Mouse (Mus musculus): Measurements from ENCODE around the gene Npb. TPM values are rescaled to one million over a fixed set of nuclear protein-coding genes. Genes with fewer than 3 reads are reported as not detected.
A peak's percentile ranks its signal among the peaks of the same experiment; 100 is the strongest.
"Not testable (repeated sequence)": the region's sequence is repeated elsewhere in the genome, so short reads cannot be mapped to it uniquely, and the experiment has no call there.

The Npb gene
- polyA plus RNA-seq (2014; fragmentation: Nextera tagmentation; extraction: Ambion mirVana), result 1.3 and 1.8 TPM in 2 replicates

- Histone ChIP-seq H3K4me2 (ENCODE audit: low read depth, low read length) (peak within 1 kb of the TSS; percentile 62), H3K36me3 (ENCODE audit: control insufficient read depth, insufficient read depth, low read length) (peaks cover 65% of the 10 kb centered on the region), H3K27ac (replicated peaks; ENCODE audit: low read depth, low read length) (no peak within 1 kb of the TSS), H3K9ac (ENCODE audit: low read depth, low read length) (peak within 1 kb of the TSS; percentile 60), H3K4me1 (ENCODE audit: control insufficient read depth, insufficient read depth, low read length) (peaks cover 4% of the 10 kb centered on the region; the same call in 1 of the 2 replicates), H3K27me3 (replicated peaks; ENCODE audit: control insufficient read depth, insufficient read depth, low read length) (peaks cover 9% of the 10 kb centered on the region; the same call in 1 of the 2 replicates), H3K9me3 (ENCODE audit: control insufficient read depth, low read length) (no peaks in the 10 kb centered on the region), H3K4me3 (ENCODE audit: low read depth, low read length) (peak within 1 kb of the TSS; percentile 31)
- DNase-seq (ENCODE audit: low spot score) (no peak), ATAC-seq (ENCODE audit: low read depth) (0 out of 2 replicates have a peak, but pooled peaks have one; percentile 5)
- WGBS, result 7% methylated on average over 43 of the region's 45 CpGs
These were observed at the start of gene Npb for GRCm38 (mm10) chr11:120608241-120609034. TSS of gene Npb (plus strand) at chr11:120608477.

DNA sequence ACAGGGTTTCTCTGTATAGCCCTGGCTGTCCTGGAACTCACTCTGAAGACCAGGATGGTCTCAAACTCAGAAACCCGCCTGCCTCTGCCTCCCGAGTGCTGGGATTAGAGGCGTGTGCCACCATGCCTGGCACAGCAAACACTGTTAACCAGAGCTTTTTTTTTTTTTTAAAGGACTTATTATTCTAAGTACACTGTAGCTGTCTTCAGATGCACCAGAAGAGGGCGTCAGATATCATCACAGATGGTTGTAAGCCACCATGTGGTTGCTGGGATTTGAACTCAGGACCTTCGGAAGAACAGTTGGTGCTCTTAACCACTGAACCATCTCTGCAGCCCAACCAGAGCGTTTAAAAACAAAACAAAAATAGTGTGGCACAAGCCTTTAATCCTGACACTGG, 49.4 kb upstream of the Npb start:
- H3K27ac ChIP-seq (replicated peaks; ENCODE audit: low read depth, low read length); DNase-seq (ENCODE audit: low spot score); H3K4me3 ChIP-seq (ENCODE audit: low read depth, low read length); H3K4me1 ChIP-seq (ENCODE audit: control insufficient read depth, insufficient read depth, low read length); H3K9me3 ChIP-seq (ENCODE audit: control insufficient read depth, low read length); ATAC-seq (ENCODE audit: low read depth); H3K9ac ChIP-seq (ENCODE audit: low read depth, low read length); H3K27me3 ChIP-seq (replicated peaks; ENCODE audit: control insufficient read depth, insufficient read depth, low read length); H3K4me2 ChIP-seq (ENCODE audit: low read depth, low read length): not testable (repeated sequence)
- H3K36me3 ChIP-seq (ENCODE audit: control insufficient read depth, insufficient read depth, low read length), result peaks cover 54% of the 10 kb centered on the region
- 86% methylated on average over 6 of the region's 6 CpGs for WGBS

DNA sequence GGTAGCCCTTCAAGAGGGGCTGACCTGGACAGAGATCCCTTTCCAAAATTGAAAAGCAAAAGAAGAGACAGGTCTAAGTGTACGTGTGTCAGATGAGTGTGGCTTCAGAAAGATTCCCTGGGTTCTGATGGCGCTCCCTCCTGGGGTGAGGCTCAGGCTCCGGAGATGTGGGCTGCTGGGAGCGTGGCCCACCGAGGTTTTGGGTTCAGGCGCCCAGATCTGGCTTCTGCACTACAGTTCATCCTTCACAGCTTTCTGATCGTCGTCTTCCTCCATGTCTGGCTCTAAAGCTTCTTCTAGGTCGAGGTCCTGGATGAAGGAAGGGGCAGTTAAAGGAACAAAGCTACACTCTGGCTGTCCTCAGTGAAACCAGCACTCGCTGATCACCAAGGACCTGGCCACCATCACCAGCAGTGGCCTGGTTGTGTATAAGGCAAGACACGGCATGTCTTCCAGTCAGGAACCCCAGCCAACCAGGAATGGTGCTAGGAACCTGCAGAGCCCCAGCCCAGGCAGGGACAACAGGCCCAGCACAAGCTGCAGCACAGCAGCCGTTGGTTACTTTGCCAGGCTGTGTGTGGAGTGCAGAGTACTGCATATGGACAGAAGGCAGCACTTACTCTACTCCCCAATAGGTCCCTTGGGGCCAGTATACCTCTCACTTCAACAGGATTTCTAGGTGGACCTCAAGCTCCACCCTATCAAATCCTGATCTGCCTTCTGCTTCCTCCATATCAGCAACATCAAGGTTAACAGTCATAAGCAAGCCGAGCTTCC, 47.1 kb upstream of the Npb start:
- Histone ChIP-seq H3K9ac (ENCODE audit: low read depth, low read length) (no peak overlapping the region), H3K4me3 (ENCODE audit: low read depth, low read length) (no peak overlapping the region), H3K27me3 (replicated peaks; ENCODE audit: control insufficient read depth, insufficient read depth, low read length) (no peaks in the 10 kb centered on the region), H3K9me3 (ENCODE audit: control insufficient read depth, low read length) (peaks cover 5% of the 10 kb centered on the region; the same call in 1 of the 2 replicates), H3K36me3 (ENCODE audit: control insufficient read depth, insufficient read depth, low read length) (peaks cover 76% of the 10 kb centered on the region), H3K4me2 (ENCODE audit: low read depth, low read length) (no peak overlapping the region), H3K27ac (replicated peaks; ENCODE audit: low read depth, low read length) (no peak overlapping the region), H3K4me1 (ENCODE audit: control insufficient read depth, insufficient read depth, low read length) (no peaks in the 10 kb centered on the region)
- WGBS, result 88% methylated on average over 13 of the region's 13 CpGs
- ATAC-seq (ENCODE audit: low read depth), result no peak
- DNase-seq (ENCODE audit: low spot score), result no peak

DNA sequence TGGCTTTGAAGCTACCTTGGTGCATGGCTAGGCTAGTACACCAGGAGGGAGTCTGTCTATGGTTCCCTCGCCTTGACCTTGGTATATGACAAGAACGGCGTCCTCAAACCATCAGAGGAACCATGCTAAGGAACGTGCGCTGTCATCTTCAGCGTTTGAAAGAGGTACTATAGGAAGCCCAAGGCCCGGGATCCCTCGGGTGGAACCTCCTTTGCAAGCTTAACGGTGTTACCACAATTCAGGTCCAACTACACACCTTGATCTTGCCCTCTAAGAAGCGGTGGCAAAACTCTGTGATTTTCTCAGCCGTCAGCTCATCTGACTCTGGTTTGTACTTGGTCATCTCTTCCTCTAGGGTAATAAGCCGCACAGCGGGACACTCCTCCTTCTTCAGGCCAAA, 45.3 kb upstream of the Npb start:
- ATAC-seq (ENCODE audit: low read depth), result no peak
- H3K27ac ChIP-seq (replicated peaks; ENCODE audit: low read depth, low read length), result no peak overlapping the region
- H3K36me3 ChIP-seq (ENCODE audit: control insufficient read depth, insufficient read depth, low read length), result peaks cover 94% of the 10 kb centered on the region

DNA sequence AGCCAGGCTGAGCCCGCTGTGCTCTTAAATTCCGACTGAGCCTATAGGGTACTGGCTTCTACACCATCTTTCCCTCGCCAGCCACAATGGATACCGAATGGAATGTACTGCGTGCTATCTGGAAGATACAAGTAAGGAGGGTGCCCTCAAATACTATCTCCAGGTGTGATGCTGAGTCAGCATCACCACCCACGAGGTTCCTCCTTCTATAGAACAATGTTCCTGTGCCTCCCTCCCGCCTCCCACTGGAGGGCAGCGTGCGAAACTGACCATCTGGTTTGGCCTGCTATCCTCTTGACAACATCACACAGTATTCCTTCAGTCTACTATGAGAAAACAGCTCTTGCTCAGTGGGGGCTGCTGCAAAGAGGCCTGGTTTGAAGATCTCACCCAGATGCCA, 43.2 kb upstream of the Npb start:
- no peak overlapping the region for H3K4me2 ChIP-seq (ENCODE audit: low read depth, low read length)
- WGBS, result 89% methylated on average over 9 of the region's 9 CpGs

More for the DNA sequence above, 45.3 kb upstream of the Npb start:
- Histone ChIP-seq H3K9ac (ENCODE audit: low read depth, low read length) (no peak overlapping the region), H3K9me3 (ENCODE audit: control insufficient read depth, low read length) (no peaks in the 10 kb centered on the region), H3K4me2 (ENCODE audit: low read depth, low read length) (no peak overlapping the region), H3K27me3 (replicated peaks; ENCODE audit: control insufficient read depth, insufficient read depth, low read length) (no peaks in the 10 kb centered on the region), H3K4me1 (ENCODE audit: control insufficient read depth, insufficient read depth, low read length) (no peaks in the 10 kb centered on the region), H3K4me3 (ENCODE audit: low read depth, low read length) (no peak overlapping the region)
- WGBS, result 96% methylated on average over 13 of the region's 13 CpGs
- no peak for DNase-seq (ENCODE audit: low spot score)

DNA sequence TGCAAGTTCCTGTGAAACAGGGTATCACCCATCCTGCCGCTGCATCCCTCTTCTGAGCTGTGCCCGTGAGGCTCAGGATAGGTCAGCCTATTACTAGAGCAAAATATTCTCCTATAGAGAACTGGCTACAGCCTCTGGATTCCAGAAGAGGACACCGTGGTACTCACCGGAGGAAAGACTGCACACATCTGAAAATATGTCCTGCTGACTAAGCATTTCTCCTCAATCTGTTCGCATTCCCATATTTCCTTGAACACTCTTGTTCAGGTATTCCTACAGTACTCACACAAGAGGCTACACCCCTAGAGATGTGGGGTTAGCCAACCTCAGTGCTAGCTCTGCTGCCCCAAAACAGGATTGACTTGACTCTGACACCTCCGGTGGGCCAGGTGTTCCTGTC, 40.0 kb upstream of the Npb start:
- 93% methylated on average over 6 of the region's 6 CpGs for WGBS
- Histone ChIP-seq H3K27ac (replicated peaks; ENCODE audit: low read depth, low read length) (no peak overlapping the region), H3K9ac (ENCODE audit: low read depth, low read length) (0 out of 2 replicates have a peak overlapping the region, but pooled peaks have one; percentile 6)

More for the DNA sequence above, 43.2 kb upstream of the Npb start:
- no peak overlapping the region for H3K4me3 ChIP-seq (ENCODE audit: low read depth, low read length)
- ATAC-seq (ENCODE audit: low read depth), result no peak
- no peak for DNase-seq (ENCODE audit: low spot score)
- no peaks in the 10 kb centered on the region for H3K9me3 ChIP-seq (ENCODE audit: control insufficient read depth, low read length)
- peaks cover 97% of the 10 kb centered on the region for H3K36me3 ChIP-seq (ENCODE audit: control insufficient read depth, insufficient read depth, low read length)
- no peaks in the 10 kb centered on the region for H3K4me1 ChIP-seq (ENCODE audit: control insufficient read depth, insufficient read depth, low read length)
- no peak overlapping the region for H3K9ac ChIP-seq (ENCODE audit: low read depth, low read length)
- no peak overlapping the region for H3K27ac ChIP-seq (replicated peaks; ENCODE audit: low read depth, low read length)
- H3K27me3 ChIP-seq (replicated peaks; ENCODE audit: control insufficient read depth, insufficient read depth, low read length), result no peaks in the 10 kb centered on the region

GRCm38 (mm10) chr11:120571122-120571521, 37.2 kb upstream of the Npb start:
- DNase-seq (ENCODE audit: low spot score) (no peak), ATAC-seq (ENCODE audit: low read depth) (no peak)
- H3K4me2 ChIP-seq (ENCODE audit: low read depth, low read length), result peak overlapping the region; percentile 92
- peaks cover 54% of the 10 kb centered on the region for H3K36me3 ChIP-seq (ENCODE audit: control insufficient read depth, insufficient read depth, low read length)
- peak overlapping the region; percentile 97 for H3K9ac ChIP-seq (ENCODE audit: low read depth, low read length)
- H3K9me3 ChIP-seq (ENCODE audit: control insufficient read depth, low read length), result no peaks in the 10 kb centered on the region
- H3K27me3 ChIP-seq (replicated peaks; ENCODE audit: control insufficient read depth, insufficient read depth, low read length), result no peaks in the 10 kb centered on the region
- H3K27ac ChIP-seq (replicated peaks; ENCODE audit: low read depth, low read length), result no peak overlapping the region
- whole genome bisulfite sequencing, result 72% methylated on average over 3 of the region's 3 CpGs
- H3K4me3 ChIP-seq (ENCODE audit: low read depth, low read length), result peak overlapping the region; percentile 83
- H3K4me1 ChIP-seq (ENCODE audit: control insufficient read depth, insufficient read depth, low read length), result peaks cover 17% of the 10 kb centered on the region

More for the DNA sequence above, 40.0 kb upstream of the Npb start:
- Histone ChIP-seq H3K4me2 (ENCODE audit: low read depth, low read length) (no peak overlapping the region), H3K4me3 (ENCODE audit: low read depth, low read length) (no peak overlapping the region), H3K9me3 (ENCODE audit: control insufficient read depth, low read length) (no peaks in the 10 kb centered on the region), H3K4me1 (ENCODE audit: control insufficient read depth, insufficient read depth, low read length) (peaks cover 9% of the 10 kb centered on the region), H3K36me3 (ENCODE audit: control insufficient read depth, insufficient read depth, low read length) (peaks cover 80% of the 10 kb centered on the region), H3K27me3 (replicated peaks; ENCODE audit: control insufficient read depth, insufficient read depth, low read length) (no peaks in the 10 kb centered on the region)
- DNase-seq (ENCODE audit: low spot score), result no peak
- ATAC-seq (ENCODE audit: low read depth), result no peak

DNA sequence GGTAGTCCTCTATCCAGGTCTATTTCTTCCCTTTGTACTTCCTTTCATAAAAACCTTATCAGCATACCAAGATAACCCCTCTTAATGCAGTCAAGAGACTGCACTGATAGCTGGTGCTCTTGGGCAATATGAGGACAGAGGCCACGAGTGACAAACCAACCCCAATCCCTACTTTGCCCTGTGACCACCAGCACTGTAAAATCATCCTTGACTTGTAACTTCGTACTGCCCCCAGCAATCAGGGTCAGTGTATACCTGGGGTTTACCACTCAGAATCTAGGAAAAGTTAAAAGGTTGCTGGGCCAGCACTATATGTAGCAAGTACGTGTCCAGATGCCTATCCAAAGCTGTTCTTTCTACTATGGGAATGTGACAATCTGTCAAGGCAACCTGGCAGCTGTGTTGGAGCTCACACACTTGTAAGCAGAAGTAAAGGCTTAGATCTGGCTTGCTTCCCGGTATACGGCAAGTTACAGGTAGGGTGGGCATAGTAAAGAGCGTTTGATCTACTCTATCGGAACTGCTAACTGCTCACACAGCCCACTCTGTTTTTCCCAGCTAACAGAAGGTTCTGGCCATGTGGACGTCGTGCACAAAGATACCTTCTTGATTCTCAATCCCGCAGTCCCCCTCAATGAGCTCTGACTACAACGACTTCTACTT, 36.4 kb upstream of the Npb start:
- Histone ChIP-seq H3K4me3 (ENCODE audit: low read depth, low read length) (peak overlapping the region; percentile 83), H3K4me2 (ENCODE audit: low read depth, low read length) (peak overlapping the region; percentile 92), H3K9me3 (ENCODE audit: control insufficient read depth, low read length) (no peaks in the 10 kb centered on the region), H3K4me1 (ENCODE audit: control insufficient read depth, insufficient read depth, low read length) (peaks cover 17% of the 10 kb centered on the region), H3K9ac (ENCODE audit: low read depth, low read length) (peak overlapping the region; percentile 97), H3K27me3 (replicated peaks; ENCODE audit: control insufficient read depth, insufficient read depth, low read length) (no peaks in the 10 kb centered on the region), H3K36me3 (ENCODE audit: control insufficient read depth, insufficient read depth, low read length) (peaks cover 46% of the 10 kb centered on the region), H3K27ac (replicated peaks; ENCODE audit: low read depth, low read length) (peak overlapping the region; percentile 80)
- WGBS, result 9% methylated on average over 11 of the region's 11 CpGs
- ATAC-seq (ENCODE audit: low read depth) (no peak), DNase-seq (ENCODE audit: low spot score) (no peak)
